Mouse (Mus musculus) testis, adult 2 months (tissue): Measurements from ENCODE around the gene Ciz1. TPM values are rescaled to one million over a fixed set of nuclear protein-coding genes. Genes with fewer than 3 reads are reported as not detected.
A peak's percentile ranks its signal among the peaks of the same experiment; 100 is the strongest.

Experiments
- H3K27ac ChIP-seq: fragments of 200-500 bp; 2 replicates; pipeline ENCODE4 v1.5.1; 2012; ENCODE audit warnings: low read depth, low read length; ENCODE audit not compliant: control insufficient read depth, insufficient read depth
- H3K27me3 ChIP-seq: fragments of 200-500 bp; 2 replicates; pipeline ENCODE4 v1.6.1; 2012; ENCODE audit warnings: mild to moderate bottlenecking, low read length, moderate library complexity; ENCODE audit not compliant: control insufficient read depth, insufficient read depth
- H3K36me3 ChIP-seq: fragments of 200-500 bp; 2 replicates; pipeline ENCODE4 v1.6.1; 2012; ENCODE audit warnings: mild to moderate bottlenecking, low read length; ENCODE audit not compliant: control insufficient read depth, insufficient read depth
- H3K4me1 ChIP-seq: fragments of 200-500 bp; 2 replicates; pipeline ENCODE4 v1.6.1; 2012; ENCODE audit warnings: low read length; ENCODE audit not compliant: control insufficient read depth, insufficient read depth
- H3K4me3 ChIP-seq: fragments of 200-500 bp; 2 replicates; pipeline ENCODE4 v1.5.1; 2012; ENCODE audit warnings: low read depth, mild to moderate bottlenecking, low read length, moderate library complexity, mixed read lengths; ENCODE audit not compliant: control insufficient read depth
- CTCF ChIP-seq: fragments of 200-500 bp; IDR thresholded peaks from 2 replicates; pipeline ENCODE4 v1.5.1; 2012; ENCODE audit warnings: low read depth, mild to moderate bottlenecking, inconsistent platforms, low read length, moderate library complexity; ENCODE audit not compliant: control insufficient read depth, insufficient read depth, insufficient replicate concordance
- POLR2A ChIP-seq: fragments of 200-500 bp; IDR thresholded peaks from 2 replicates; pipeline ENCODE4 v1.6.1; 2012; ENCODE audit warnings: low read depth, mild to moderate bottlenecking, inconsistent platforms, low read length, moderate library complexity; ENCODE audit not compliant: control insufficient read depth
- polyA plus RNA-seq: library from polyadenylated mRNA; depleted of rRNA; stranded (reverse); fragments of >200 nt; gene quantifications from 2 replicates; pipeline ENCODE4 v1.2.3, GENCODE M21; 2012; rRNA removed

Gene Ciz1
- 255 and 278 TPM in 2 replicates for polyA plus RNA-seq

DNA sequence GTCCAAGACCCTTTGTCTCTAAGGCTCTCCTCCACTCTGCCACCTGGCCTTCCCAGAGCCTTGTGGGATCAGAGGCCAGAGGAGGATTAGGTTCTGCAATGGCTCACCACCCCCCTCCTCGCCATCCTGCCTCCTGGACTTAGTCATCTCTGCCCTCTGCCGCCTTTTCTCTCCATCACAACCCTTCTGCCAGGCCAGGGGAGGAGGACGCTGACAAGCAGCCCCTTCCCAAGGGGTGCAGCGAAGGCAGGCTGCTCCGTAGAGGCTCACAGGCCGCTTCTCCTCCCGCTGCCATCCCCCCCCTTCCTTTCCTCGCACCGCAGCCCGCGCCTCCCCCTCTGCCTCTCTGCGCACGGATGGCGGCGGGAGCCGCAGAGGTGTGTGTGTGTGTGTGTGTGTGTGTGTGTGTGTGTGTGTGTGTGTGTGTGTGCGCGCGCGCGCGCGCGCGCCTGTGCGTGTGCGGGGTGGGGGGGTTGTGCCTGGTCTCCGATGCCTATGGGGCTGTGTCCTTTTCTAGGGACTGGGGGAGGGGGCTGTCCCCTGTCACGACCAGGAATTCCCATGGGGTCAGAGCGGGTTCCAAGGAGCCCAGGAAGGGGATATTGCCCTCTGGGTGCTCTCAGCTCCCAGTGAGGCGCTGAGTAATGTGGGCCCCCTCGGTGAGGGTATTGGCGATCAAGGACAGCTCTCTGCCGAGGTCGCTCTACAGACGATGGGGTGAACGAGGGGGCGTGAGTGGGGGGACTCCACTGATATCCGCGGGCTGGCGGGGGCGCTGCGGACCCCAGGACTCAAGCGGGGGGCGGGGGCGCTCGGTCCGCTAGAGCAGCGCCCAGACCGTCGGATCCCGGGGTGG, at the start of gene Ciz1:
TSS of gene Ciz1 (plus strand) at position 177 of the 856 bp plus-strand sequence.
- peaks cover 9% of the 10 kb centered on the region for H3K4me1 ChIP-seq
- TF ChIP-seq POLR2A (no peak), CTCF (no peak)
- no peak within 1 kb of the TSS for H3K27ac ChIP-seq

DNA sequence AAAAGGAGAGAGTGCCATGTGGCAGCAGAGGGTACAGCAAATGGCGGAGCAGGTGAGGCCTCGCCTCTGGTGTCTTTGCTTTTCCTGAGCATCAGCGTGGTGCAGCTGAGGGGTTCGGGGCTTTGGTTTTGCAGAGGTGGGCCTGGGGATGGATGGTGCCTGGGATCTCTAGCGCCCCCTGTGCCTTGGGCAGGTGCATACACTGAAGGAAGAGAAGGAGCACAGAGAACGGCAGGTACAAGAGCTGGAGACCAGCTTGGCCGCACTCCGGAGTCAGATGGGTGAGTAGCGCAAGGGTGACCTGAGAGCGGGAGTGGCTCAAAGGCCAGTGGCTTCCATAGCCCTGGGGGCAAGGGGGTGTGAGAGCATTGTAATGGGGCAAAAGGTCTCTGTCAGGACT, 49.2 kb upstream of the Ciz1 start:
- Histone ChIP-seq H3K36me3 (peaks cover 17% of the 10 kb centered on the region), H3K4me3 (no peak overlapping the region), H3K27ac (no peak overlapping the region), H3K27me3 (no peaks in the 10 kb centered on the region), H3K4me1 (no peaks in the 10 kb centered on the region)
- TF ChIP-seq POLR2A (no peak), CTCF (peak; percentile 14; the same call in 1 of the 2 replicates)

More for the DNA sequence above, at the start of gene Ciz1:
- peak within 1 kb of the TSS; percentile 93 for H3K4me3 ChIP-seq
- H3K27me3 ChIP-seq, result no peaks in the 10 kb centered on the region
- no peaks in the 10 kb centered on the region for H3K36me3 ChIP-seq

DNA sequence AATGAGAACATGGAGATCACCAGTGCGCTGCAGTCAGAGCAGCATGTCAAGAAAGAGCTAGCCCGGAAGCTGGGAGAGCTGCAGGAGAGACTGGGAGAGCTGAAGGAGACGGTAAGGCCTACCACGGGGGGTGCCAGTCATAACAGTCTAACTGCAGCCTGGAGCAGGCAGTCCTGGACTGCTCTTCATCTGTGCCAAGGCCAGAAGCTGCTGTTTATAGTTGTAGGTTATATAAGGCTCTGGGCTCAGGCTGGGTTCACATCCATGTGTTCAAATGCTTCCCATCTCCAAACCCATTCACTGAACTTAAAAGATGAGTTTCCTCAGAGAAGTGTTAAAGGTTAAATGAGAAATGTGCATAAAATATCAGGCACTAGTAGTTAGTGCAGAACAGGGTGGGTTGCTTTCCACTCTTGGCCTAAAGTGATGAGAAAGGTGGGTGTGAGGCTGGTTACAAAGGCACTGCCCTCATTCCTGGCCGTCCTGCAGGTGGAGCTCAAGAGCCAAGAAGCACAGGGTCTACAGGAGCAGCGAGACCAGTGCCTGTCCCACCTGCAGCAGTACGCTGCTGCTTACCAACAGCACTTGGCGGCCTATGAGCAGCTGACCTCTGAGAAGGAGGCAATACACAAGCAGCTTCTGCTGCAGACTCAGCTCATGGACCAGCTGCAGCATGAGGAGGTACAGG, 47.8 kb upstream of the Ciz1 start:
- Histone ChIP-seq H3K27me3 (no peaks in the 10 kb centered on the region), H3K4me3 (no peak overlapping the region), H3K4me1 (no peaks in the 10 kb centered on the region), H3K36me3 (peaks cover 16% of the 10 kb centered on the region), H3K27ac (no peak overlapping the region)
- TF ChIP-seq POLR2A (0 out of 2 replicates have a peak, but pooled peaks have one; percentile 15), CTCF (peak; percentile 61; the same call in 1 of the 2 replicates)

DNA sequence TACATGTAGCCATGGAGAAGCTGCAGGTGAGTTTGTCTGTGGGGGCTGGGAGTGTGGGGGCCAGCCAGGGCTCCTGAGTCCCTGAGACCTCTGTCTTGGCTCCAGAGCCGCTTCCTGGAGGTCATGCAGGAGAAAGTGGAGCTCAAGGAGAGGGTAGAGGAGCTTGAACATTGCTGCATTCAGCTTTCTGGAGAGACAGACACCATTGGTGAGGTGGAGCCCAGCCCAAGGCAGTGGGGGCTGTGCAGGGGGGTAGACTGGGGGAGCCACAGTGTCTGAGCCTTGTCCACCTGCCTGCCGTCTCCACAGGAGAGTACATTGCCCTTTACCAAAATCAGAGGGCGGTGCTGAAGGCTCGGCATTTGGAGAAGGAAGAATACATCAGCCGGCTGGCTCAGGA, 46.5 kb upstream of the Ciz1 start:
- Histone ChIP-seq H3K4me3 (no peak overlapping the region), H3K27ac (no peak overlapping the region), H3K36me3 (peaks cover 15% of the 10 kb centered on the region), H3K4me1 (no peaks in the 10 kb centered on the region), H3K27me3 (no peaks in the 10 kb centered on the region)
- TF ChIP-seq CTCF, result no peak
- TF ChIP-seq POLR2A, result no peak

DNA sequence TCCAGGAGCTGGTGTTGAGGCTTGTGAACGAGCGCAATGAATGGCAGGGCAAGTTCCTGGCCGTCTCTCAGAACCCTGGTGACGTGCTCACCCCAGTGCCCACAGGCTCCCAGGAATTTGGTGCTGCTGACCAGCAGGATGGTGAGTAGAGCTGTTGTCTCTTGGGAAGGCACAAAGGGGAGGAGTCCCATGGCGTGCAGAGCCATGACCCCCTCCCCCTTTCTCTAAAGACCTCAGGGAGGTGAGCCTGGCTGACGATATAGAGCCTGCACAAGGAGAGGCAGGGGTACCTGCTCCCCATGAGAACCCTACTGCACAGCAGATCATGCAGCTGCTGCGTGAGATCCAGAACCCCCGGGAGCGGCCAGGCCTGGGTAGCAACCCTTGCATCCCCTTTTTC, 46.0 kb upstream of the Ciz1 start:
- H3K4me3 ChIP-seq, result no peak overlapping the region
- peaks cover 15% of the 10 kb centered on the region for H3K36me3 ChIP-seq
- H3K27me3 ChIP-seq, result no peaks in the 10 kb centered on the region
- TF ChIP-seq POLR2A (no peak), CTCF (no peak)
- H3K27ac ChIP-seq, result no peak overlapping the region
- no peaks in the 10 kb centered on the region for H3K4me1 ChIP-seq

DNA sequence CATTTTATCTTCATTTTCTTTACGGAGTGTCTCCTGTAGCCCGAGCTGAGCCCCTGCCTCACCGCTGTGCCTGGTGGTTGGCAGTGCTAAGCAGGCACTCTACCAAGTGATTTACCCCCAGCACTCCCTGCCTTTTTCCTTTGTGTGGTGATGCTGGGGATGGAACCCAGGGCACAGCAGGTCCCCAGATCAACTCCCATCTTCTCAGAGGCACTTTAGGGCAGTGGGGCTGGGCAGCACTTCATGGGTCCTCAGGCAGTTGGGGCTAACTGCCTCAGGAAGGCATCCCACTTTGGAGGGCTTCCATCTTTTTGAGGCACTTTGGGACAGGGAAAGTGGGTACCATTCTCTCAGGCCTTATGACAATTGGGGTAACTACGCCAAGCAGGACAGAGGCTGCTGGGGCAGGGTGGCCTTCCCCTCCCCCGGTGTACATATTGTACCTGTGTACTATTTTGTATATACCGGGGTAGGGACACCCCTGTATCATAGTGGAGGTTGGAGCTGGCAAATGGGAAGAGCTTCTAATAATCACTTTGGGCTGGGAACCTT, 44.8 kb upstream of the Ciz1 start:
- TF ChIP-seq POLR2A (no peak), CTCF (no peak)
- Histone ChIP-seq H3K36me3 (peaks cover 13% of the 10 kb centered on the region), H3K4me3 (no peak overlapping the region), H3K4me1 (peaks cover 7% of the 10 kb centered on the region), H3K27ac (no peak overlapping the region), H3K27me3 (no peaks in the 10 kb centered on the region)
